ENCODE assay signal across 9 mouse cellular contexts in genomic region chr3:89390699-89391662, GRCm38 (mm10). TPM values are rescaled to one million over a fixed set of nuclear protein-coding genes. Genes with fewer than 3 reads are reported as not detected.
DNase-seq lines count a peak whose midpoint lies in the region; ATAC-seq and TF ChIP-seq lines count a peak whose summit lies in the region.
"Had no signal": no experiment of that assay in that cellular context is flagged by ENCODE, and none has a peak within 500 bp of the region (broad histone marks: within the 10 kb centered on the region; RNA-seq: fewer than 3 reads in every experiment).

No protein-coding gene starts in this region.

- H3K36me3 ChIP-seq in E14TG2a.4 (ENCODE audit: insufficient read depth, low read length), result no peaks in the 10 kb centered on the region
- no peaks in the 10 kb centered on the region for H3K36me3 ChIP-seq in embryonic facial prominence, embryonic 13.5 days
- no peaks in the 10 kb centered on the region for H3K36me3 ChIP-seq in hindbrain, embryonic 15.5 days

- peaks cover 46% of the 10 kb centered on the region for H3K27me3 ChIP-seq in E14TG2a.4 (ENCODE audit: insufficient read depth, low read length)
- H3K27me3 ChIP-seq in embryonic facial prominence, embryonic 13.5 days, result peaks cover 29% of the 10 kb centered on the region
- peaks cover 28% of the 10 kb centered on the region for H3K27me3 ChIP-seq in hindbrain, embryonic 15.5 days

- H3K27ac ChIP-seq in embryonic facial prominence, embryonic 13.5 days, result peak overlapping the region; percentile 16; the same call in 1 of the 2 replicates
- no peak overlapping the region for H3K27ac ChIP-seq in hindbrain, embryonic 15.5 days (replicated peaks)

- 8% methylated on average over 19 of the region's 19 CpGs for WGBS in embryonic facial prominence, embryonic 13.5 days
- WGBS in hindbrain, embryonic 15.5 days, result 10% methylated on average over 19 of the region's 19 CpGs

- H3K4me2 ChIP-seq in embryonic facial prominence, embryonic 13.5 days, result peak overlapping the region; percentile 94
- peak overlapping the region; percentile 99 for H3K4me2 ChIP-seq in hindbrain, embryonic 15.5 days

- no peak for TF ChIP-seq CTCF in E14TG2a.4 (conservative IDR thresholded peaks at IDR 0.05; ENCODE audit: low read length)

- peak overlapping the region; percentile 68 for H3K9ac ChIP-seq in embryonic facial prominence, embryonic 13.5 days
- peak overlapping the region; percentile 56 for H3K9ac ChIP-seq in hindbrain, embryonic 15.5 days

- peaks cover 84% of the 10 kb centered on the region for H3K4me1 ChIP-seq in E14TG2a.4 (replicated peaks; ENCODE audit: low read depth, low read length)
- peaks cover 68% of the 10 kb centered on the region for H3K4me1 ChIP-seq in embryonic facial prominence, embryonic 13.5 days
- H3K4me1 ChIP-seq in hindbrain, embryonic 15.5 days (replicated peaks), result peaks cover 57% of the 10 kb centered on the region

- H3K4me3 ChIP-seq in E14TG2a.4 (replicated peaks; ENCODE audit: low read length), result peak overlapping the region; percentile 78
- peak overlapping the region; percentile 56 for H3K4me3 ChIP-seq in embryonic facial prominence, embryonic 13.5 days
- peak overlapping the region; percentile 51 for H3K4me3 ChIP-seq in hindbrain, embryonic 15.5 days

- ATAC-seq in embryonic facial prominence, embryonic 13.5 days (ENCODE audit: insufficient number of reproducible peaks, insufficient read depth, low FRiP score, low TSS enrichment, low read depth), result no peak
- ATAC-seq in hindbrain, embryonic 15.5 days (ENCODE audit: low FRiP score, low read depth), result no peak

- no peaks in the 10 kb centered on the region for H3K9me3 ChIP-seq in E14TG2a.4 (ENCODE audit: low read length)
- no peaks in the 10 kb centered on the region for H3K9me3 ChIP-seq in embryonic facial prominence, embryonic 13.5 days
- H3K9me3 ChIP-seq in hindbrain, embryonic 15.5 days, result no peaks in the 10 kb centered on the region

- peak; percentile 68 for DNase-seq in adrenal gland, adult 2 months
- no peak for DNase-seq in adrenal gland, postnatal 4 days (ENCODE audit: low spot score in 2 of 2)
- DNase-seq in lung, postnatal 10 days, result peak; percentile 55
- DNase-seq in thymus, postnatal 0 days (ENCODE audit: low spot score), result peak; percentile 19
- no peak for DNase-seq in gastrocnemius, adult 8-10 months (ENCODE audit: low spot score in 2 of 2)

RNA-seq across cellular contexts. Expression of gene Zbtb7b, which starts 3.6 kb away (rescaled TPM):
- total RNA-seq in adrenal gland, adult 2 months (2021), result 100 to 1,000 TPM in 1 of 2 experiments, 10 to 100 TPM in 1; 84.0 to 102 TPM
- 117 and 121 TPM in 2 replicates for polyA plus RNA-seq in adrenal gland, adult 2 months (2012; rRNA removed)
- total RNA-seq in adrenal gland, postnatal 4 days (2021), result 10 to 100 TPM; 41.8 to 47.2 TPM
- 1.7 and 2.1 TPM in 2 replicates for polyA plus RNA-seq in embryonic facial prominence, embryonic 13.5 days (2015; fragmentation: Nextera tagmentation; extraction: Ambion mirVana)
- 0.82 and 0.83 TPM in 2 replicates for polyA plus RNA-seq in hindbrain, embryonic 15.5 days (2015; fragmentation: Nextera tagmentation; extraction: Ambion mirVana)
- 4.1 and 4.6 TPM in 2 replicates for polyA plus RNA-seq in thymus, postnatal 0 days (2015; fragmentation: Nextera tagmentation; extraction: Ambion mirVana)
- 10 to 100 TPM; 24.0 to 29.5 (median 27.7) TPM for total RNA-seq in gastrocnemius, adult 8-10 months (2022)

RNA-seq across cellular contexts. Expression of gene Lenep, which starts 11.6 kb away (rescaled TPM):
- total RNA-seq in adrenal gland, adult 2 months (2021), result 1 to 10 TPM; 1.7 to 1.8 TPM
- polyA plus RNA-seq in adrenal gland, adult 2 months (2012; rRNA removed), result 0.58 TPM in 1 of 2 replicates, not detected in the other
- total RNA-seq in adrenal gland, postnatal 4 days (2021), result not detected
- not detected in 2 replicates for polyA plus RNA-seq in embryonic facial prominence, embryonic 13.5 days (2015; fragmentation: Nextera tagmentation; extraction: Ambion mirVana)
- polyA plus RNA-seq in hindbrain, embryonic 15.5 days (2015; fragmentation: Nextera tagmentation; extraction: Ambion mirVana), result 0.89 TPM in 1 of 2 replicates, not detected in the other
- not detected in 2 replicates for polyA plus RNA-seq in thymus, postnatal 0 days (2015; fragmentation: Nextera tagmentation; extraction: Ambion mirVana)
- 1 to 10 TPM in 1 of 4 experiments, not detected in 3; 2.8 TPM for total RNA-seq in gastrocnemius, adult 8-10 months (2022)
- polyA plus RNA-seq: large intestine, adult 2 months had no signal

RNA-seq across cellular contexts. Expression of gene Flad1, which starts 20.7 kb away (rescaled TPM):
- 10 to 100 TPM; 32.2 to 50.7 TPM for total RNA-seq in adrenal gland, adult 2 months (2021)
- 33.2 and 45.2 TPM in 2 replicates for polyA plus RNA-seq in adrenal gland, adult 2 months (2012; rRNA removed)
- 10 to 100 TPM; 30.9 to 36.8 TPM for total RNA-seq in adrenal gland, postnatal 4 days (2021)
- polyA plus RNA-seq in embryonic facial prominence, embryonic 13.5 days (2015; fragmentation: Nextera tagmentation; extraction: Ambion mirVana), result 29.4 and 29.5 TPM in 2 replicates
- polyA plus RNA-seq in hindbrain, embryonic 15.5 days (2015; fragmentation: Nextera tagmentation; extraction: Ambion mirVana), result 33.3 and 34.9 TPM in 2 replicates
- polyA plus RNA-seq in thymus, postnatal 0 days (2015; fragmentation: Nextera tagmentation; extraction: Ambion mirVana), result 29.5 and 32.6 TPM in 2 replicates
- total RNA-seq in gastrocnemius, adult 8-10 months (2022), result 10 to 100 TPM; 37.8 to 46.1 (median 41.6) TPM

RNA-seq across cellular contexts. Expression of gene Dcst1, which starts 25.9 kb away (rescaled TPM):
- under 1 TPM in 1 of 2 experiments, not detected in 1; 0.41 TPM for total RNA-seq in adrenal gland, adult 2 months (2021)
- 0.46 and 0.53 TPM in 2 replicates for polyA plus RNA-seq in adrenal gland, adult 2 months (2012; rRNA removed)
- 1 to 10 TPM in 1 of 2 experiments, under 1 TPM in 1; 0.81 to 1.2 TPM for total RNA-seq in adrenal gland, postnatal 4 days (2021)
- polyA plus RNA-seq in embryonic facial prominence, embryonic 13.5 days (2015; fragmentation: Nextera tagmentation; extraction: Ambion mirVana), result 0.44 and 0.85 TPM in 2 replicates
- polyA plus RNA-seq in hindbrain, embryonic 15.5 days (2015; fragmentation: Nextera tagmentation; extraction: Ambion mirVana), result 0.89 and 1.1 TPM in 2 replicates
- 0.10 and 0.14 TPM in 2 replicates for polyA plus RNA-seq in thymus, postnatal 0 days (2015; fragmentation: Nextera tagmentation; extraction: Ambion mirVana)
- total RNA-seq in gastrocnemius, adult 8-10 months (2022), result not detected

RNA-seq across cellular contexts. Expression of gene Cks1b, which starts 27.2 kb away (rescaled TPM):
- 10 to 100 TPM; 17.3 to 21.5 TPM for total RNA-seq in adrenal gland, adult 2 months (2021)
- polyA plus RNA-seq in adrenal gland, adult 2 months (2012; rRNA removed), result 9.3 and 9.7 TPM in 2 replicates
- 10 to 100 TPM; 64.2 to 66.3 TPM for total RNA-seq in adrenal gland, postnatal 4 days (2021)
- 513 and 525 TPM in 2 replicates for polyA plus RNA-seq in embryonic facial prominence, embryonic 13.5 days (2015; fragmentation: Nextera tagmentation; extraction: Ambion mirVana)
- 95.9 and 110 TPM in 2 replicates for polyA plus RNA-seq in hindbrain, embryonic 15.5 days (2015; fragmentation: Nextera tagmentation; extraction: Ambion mirVana)
- 466 and 485 TPM in 2 replicates for polyA plus RNA-seq in thymus, postnatal 0 days (2015; fragmentation: Nextera tagmentation; extraction: Ambion mirVana)
- total RNA-seq in gastrocnemius, adult 8-10 months (2022), result 1 to 10 TPM; 2.3 to 3.4 (median 2.6) TPM

Comparison
In these comparisons a context has a peak if more than half of its experiments do, and no peak if none do; other contexts are left out.
1. DNase-seq: peak in adrenal gland, adult 2 months (single experiment), lung, postnatal 10 days (single experiment) and thymus, postnatal 0 days (single experiment); none in adrenal gland, postnatal 4 days (0 of 2) and gastrocnemius, adult 8-10 months (0 of 2).
2. RNA of gene Zbtb7b, which starts 3.6 kb away (polyA plus RNA-seq): 117 to 121 TPM in adrenal gland, adult 2 months; 4.1 to 4.6 TPM in thymus, postnatal 0 days, 1.7 to 2.1 TPM in embryonic facial prominence, embryonic 13.5 days and 0.82 to 0.83 TPM in hindbrain, embryonic 15.5 days; every median in the first group is over 10 times any median in the second.
3. Peak in every context shown above with its lines, with median percentiles within 50 percentile points of each other: H3K4me3 ChIP-seq.